Mouse (Mus musculus) forebrain, embryonic 16.5 days (tissue): ENCODE measurements at regions not wholly inside any gene's neighbourhood (a gene's known extent, or its start where the extent isn't known, plus 50 kb on each side); places are given as distances from the start of the nearest gene placed in this dataset.

Experiments
- ATAC-seq: fragments of 200-750 bp; cut with Nextera tagmentation; 2 replicates; pipeline ENCODE4 v1.8.0; 2017; ENCODE audit warnings: mild to moderate bottlenecking, moderate library complexity
- H3K27ac ChIP-seq: fragments of 300-500 bp; sonication (generic); 2 replicates; pipeline ENCODE4 v1.5.1; 2014; ENCODE audit warnings: low read length, control low read depth
- H3K27me3 ChIP-seq: fragments of 300-500 bp; sonication (generic); replicated peaks from 2 replicates; pipeline ENCODE4 v1.6.1; 2014; ENCODE audit warnings: low read length; ENCODE audit not compliant: control insufficient read depth, insufficient read depth
- H3K36me3 ChIP-seq: fragments of 300-500 bp; sonication (generic); 2 replicates; pipeline ENCODE4 v1.6.1; 2014; ENCODE audit not compliant: control insufficient read depth, insufficient read depth
- H3K4me1 ChIP-seq: fragments of 300-500 bp; sonication (generic); replicated peaks from 2 replicates; pipeline ENCODE4 v1.6.1; 2014; ENCODE audit warnings: low read length; ENCODE audit not compliant: control insufficient read depth, insufficient read depth
- H3K4me2 ChIP-seq: fragments of 300-500 bp; sonication (generic); 2 replicates; pipeline ENCODE4 v1.6.1; 2014; ENCODE audit warnings: mild to moderate bottlenecking, low read length, control low read depth
- H3K4me3 ChIP-seq: fragments of 300-500 bp; sonication (generic); replicated peaks from 2 replicates; pipeline ENCODE4 v1.5.1; 2014; ENCODE audit warnings: mild to moderate bottlenecking, low read length, control low read depth
- H3K9ac ChIP-seq: fragments of 300-500 bp; sonication (generic); replicated peaks from 2 replicates; pipeline ENCODE4 v1.6.1; 2014; ENCODE audit warnings: low read depth, low read length, control low read depth
- H3K9me3 ChIP-seq: fragments of 300-500 bp; sonication (generic); 2 replicates; pipeline ENCODE4 v1.6.1; 2016; ENCODE audit warnings: low read length; ENCODE audit not compliant: control insufficient read depth
- WGBS: fragments of 180-500 bp; shearing (Covaris S2); extraction: QIAGEN DNeasy Blood & Tissue Kit; methylation state at CpG from one replicate; pipeline ENCODE4 v1.1.7; 2014; 5-methylcytosine and 5-hydroxymethylcytosine counted together

DNA sequence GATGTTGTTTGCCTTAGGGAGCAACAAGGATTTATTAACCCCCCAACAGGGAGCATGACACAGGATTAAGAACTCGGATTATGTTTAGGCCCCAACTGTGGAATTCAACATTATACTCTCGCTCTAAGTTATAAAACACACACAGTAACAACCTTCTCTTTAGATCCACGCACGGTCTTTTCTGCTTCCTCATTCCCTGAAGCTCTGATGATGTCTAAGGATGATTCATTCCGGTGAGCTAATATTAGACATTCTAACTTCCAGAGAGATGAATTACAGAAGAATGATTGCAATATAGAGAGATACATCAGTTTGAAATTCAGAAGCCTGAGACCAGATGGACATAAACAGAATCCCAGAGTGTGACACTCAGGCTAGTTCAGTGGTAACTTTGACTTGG, 245.0 kb downstream of the Enc1 start:
- no peak overlapping the region for H3K4me2 ChIP-seq
- 0 out of 2 replicates have a peak, but pooled peaks cover 9% of the 10 kb centered on the region for H3K4me1 ChIP-seq
- no peak overlapping the region for H3K27ac ChIP-seq
- H3K9me3 ChIP-seq = no peaks in the 10 kb centered on the region; the same call in 1 of the 2 replicates
- no peak overlapping the region for H3K9ac ChIP-seq
- H3K4me3 ChIP-seq = no peak overlapping the region
- no peaks in the 10 kb centered on the region for H3K36me3 ChIP-seq
- ATAC-seq = no peak
- 84% methylated on average over 5 of the region's 5 CpGs for WGBS
- no peaks in the 10 kb centered on the region for H3K27me3 ChIP-seq

DNA sequence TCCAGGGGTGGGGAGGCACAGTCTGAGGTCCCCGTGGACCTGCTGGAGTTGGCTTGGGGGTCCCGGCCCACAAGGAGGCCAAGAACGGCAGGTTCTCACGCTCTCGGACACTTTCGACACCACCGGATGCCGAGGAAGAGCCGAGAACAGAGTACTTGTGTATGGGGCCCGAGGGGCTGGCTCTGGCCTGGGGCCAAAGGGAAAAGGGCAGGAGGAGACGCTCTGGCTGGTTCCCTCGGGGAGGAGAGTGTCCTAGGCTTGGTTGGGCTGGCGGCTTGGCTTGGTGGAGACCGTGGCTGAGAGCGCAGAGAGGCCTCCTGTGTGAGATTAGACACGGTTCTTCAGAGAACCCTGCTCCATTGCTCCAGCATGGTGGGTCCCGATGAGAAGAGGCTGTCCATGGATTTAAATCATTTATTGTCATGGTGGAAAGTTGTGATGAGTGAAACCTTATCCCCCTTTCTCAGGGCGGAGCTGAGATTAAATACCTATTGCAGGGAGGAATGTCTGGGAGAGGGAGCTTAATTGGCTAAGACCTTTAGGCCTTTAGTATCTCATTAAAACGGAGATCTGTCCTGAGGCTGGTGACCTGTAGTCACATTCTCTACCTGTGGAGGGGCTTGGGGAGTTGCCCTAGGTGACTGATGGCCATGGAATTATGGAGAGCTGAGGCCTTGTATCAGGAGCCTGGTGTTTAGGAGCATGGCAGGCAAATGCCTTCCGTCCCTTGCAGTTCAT, 244.1 kb downstream of the Enc1 start:
- ATAC-seq = no peak
- 87% methylated on average over 20 of the region's 20 CpGs for WGBS
- H3K36me3 ChIP-seq = no peaks in the 10 kb centered on the region
- no peak overlapping the region for H3K4me3 ChIP-seq
- H3K4me1 ChIP-seq = 0 out of 2 replicates have a peak, but pooled peaks cover 9% of the 10 kb centered on the region
- no peaks in the 10 kb centered on the region for H3K27me3 ChIP-seq
- no peaks in the 10 kb centered on the region; the same call in 1 of the 2 replicates for H3K9me3 ChIP-seq
- no peak overlapping the region for H3K9ac ChIP-seq
- no peak overlapping the region for H3K4me2 ChIP-seq
- no peak overlapping the region for H3K27ac ChIP-seq

DNA sequence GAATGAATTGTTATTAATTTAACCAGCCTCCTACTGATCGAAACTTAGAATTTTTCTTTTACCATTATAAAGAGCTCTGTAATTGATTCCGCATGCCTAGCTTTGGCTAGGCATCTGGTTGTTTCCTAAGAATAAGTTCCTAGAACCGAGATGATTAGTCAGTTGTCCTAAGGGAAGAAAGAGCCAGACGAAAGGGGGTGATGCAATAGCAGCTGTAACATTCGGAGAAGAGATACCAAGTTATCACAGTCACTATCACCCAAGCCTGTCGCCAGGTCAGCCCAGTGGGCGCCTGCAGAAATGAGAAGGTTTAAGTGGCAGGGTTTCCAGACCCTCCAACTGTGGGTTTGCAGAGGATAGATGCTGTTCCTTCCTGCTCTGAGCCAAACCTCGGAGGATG, 242.8 kb downstream of the Enc1 start:
- Histone ChIP-seq H3K4me2 (no peak overlapping the region), H3K4me1 (0 out of 2 replicates have a peak, but pooled peaks cover 9% of the 10 kb centered on the region)

DNA sequence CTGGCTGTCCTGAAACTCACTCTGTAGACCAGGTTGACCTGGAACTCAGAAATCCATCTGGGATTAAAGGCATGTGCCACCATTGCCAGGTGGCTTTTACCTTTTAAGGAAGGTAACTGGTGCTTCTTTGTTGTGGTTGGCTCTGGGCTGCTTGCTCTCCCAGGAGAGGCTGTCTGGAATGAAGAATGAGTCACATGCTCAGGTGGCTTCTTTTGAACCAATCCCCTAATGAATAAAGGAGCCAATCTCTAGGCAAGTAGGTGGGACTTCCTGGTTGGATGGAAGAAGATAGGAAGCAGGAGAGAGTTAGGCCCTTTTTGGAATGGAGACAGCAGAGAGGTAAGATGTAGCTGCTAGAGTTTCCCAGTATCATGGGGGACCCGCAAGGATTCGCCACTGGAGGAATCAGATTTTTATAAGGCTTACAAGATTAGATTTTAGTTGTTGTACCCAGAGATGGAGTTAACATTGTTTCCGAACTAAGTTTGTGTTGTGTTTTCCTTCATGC, 241.6 kb downstream of the Enc1 start:
- no peak for ATAC-seq
- H3K27ac ChIP-seq = no peak overlapping the region
- no peak overlapping the region for H3K4me3 ChIP-seq
- no peaks in the 10 kb centered on the region for H3K36me3 ChIP-seq
- no peak overlapping the region for H3K9ac ChIP-seq
- H3K27me3 ChIP-seq = no peaks in the 10 kb centered on the region
- WGBS = 98% methylated on average over 3 of the region's 3 CpGs
- H3K4me2 ChIP-seq = no peak overlapping the region
- H3K9me3 ChIP-seq = no peaks in the 10 kb centered on the region; the same call in 1 of the 2 replicates
- H3K4me1 ChIP-seq = no peaks in the 10 kb centered on the region

More for the DNA sequence above, 242.8 kb downstream of the Enc1 start:
- H3K4me3 ChIP-seq = no peak overlapping the region
- no peaks in the 10 kb centered on the region for H3K36me3 ChIP-seq
- WGBS = 76% methylated on average over 8 of the region's 8 CpGs
- no peaks in the 10 kb centered on the region; the same call in 1 of the 2 replicates for H3K9me3 ChIP-seq
- no peaks in the 10 kb centered on the region for H3K27me3 ChIP-seq
- H3K27ac ChIP-seq = no peak overlapping the region
- no peak for ATAC-seq
- H3K9ac ChIP-seq = no peak overlapping the region

DNA sequence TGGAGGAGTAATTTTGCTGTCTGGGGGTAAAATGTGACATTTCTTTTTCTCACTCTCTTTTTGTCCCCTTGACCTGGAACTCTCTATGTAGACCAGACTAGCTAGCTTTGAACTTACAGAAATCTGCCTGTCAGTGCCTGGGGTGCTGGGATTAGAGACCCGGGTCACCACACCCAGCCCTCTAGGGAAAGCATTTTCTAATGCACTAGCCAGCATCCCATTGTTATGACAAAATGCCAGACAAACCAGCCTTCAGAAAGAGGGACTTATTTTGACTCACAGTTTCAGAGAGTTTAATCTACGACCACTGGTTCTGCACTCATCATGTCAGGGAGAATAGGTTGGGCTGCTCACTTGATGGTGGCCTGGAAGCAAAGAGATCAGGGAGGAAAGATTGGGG, 240.4 kb downstream of the Enc1 start:
- H3K4me3 ChIP-seq = no peak overlapping the region
- no peaks in the 10 kb centered on the region for H3K4me1 ChIP-seq
- H3K4me2 ChIP-seq = no peak overlapping the region
- no peaks in the 10 kb centered on the region; the same call in 1 of the 2 replicates for H3K9me3 ChIP-seq
- WGBS = 91% methylated on average over 2 of the region's 2 CpGs
- H3K36me3 ChIP-seq = no peaks in the 10 kb centered on the region
- H3K27me3 ChIP-seq = no peaks in the 10 kb centered on the region
- H3K27ac ChIP-seq = no peak overlapping the region
- H3K9ac ChIP-seq = no peak overlapping the region
- no peak for ATAC-seq

DNA sequence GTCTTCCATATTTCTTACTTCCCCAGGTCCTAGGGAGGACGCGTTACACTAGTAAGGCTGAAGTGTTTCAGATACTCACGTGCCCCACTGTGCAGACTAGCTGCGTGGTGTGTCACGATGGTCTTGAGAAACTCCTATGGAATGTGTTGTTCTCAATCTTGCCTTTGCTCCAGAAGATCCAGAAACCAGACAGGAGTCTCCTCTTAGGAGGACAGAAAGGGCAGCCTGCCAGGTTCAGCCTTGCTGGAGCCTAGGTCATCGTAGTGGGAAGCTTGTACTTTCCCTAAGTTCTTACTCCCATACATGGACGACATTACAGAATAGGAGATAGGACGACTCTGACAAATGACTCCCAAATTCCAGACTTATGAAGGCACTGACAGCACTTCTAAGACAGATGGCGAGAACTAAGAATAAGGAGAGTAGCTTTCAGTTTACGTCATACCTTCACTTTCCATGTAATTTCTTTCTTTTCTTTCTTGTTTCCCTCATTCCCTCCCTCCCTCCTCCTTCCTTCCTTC, 238.2 kb downstream of the Enc1 start:
- 95% methylated on average over 10 of the region's 10 CpGs for WGBS
- H3K27ac ChIP-seq = no peak overlapping the region
- ATAC-seq = no peak

DNA sequence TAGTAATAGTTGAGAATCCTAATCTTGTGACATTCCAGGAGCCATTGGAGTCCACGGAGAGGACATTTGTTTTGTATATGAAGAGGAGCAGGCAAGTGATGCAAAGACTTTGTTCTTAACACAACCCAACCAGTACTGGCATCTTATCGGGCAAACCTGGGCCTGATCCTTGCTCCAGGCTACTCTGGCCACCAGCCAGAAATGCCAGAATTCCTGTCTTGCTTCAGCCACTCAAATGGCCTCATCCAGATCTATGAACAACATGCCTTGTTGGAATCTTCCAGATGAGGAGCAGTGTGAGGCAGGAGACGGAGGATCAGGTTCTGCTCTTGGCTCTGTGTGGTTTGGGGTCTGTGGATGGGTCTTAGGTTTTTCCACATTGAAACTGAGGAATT, 233.1 kb downstream of the Enc1 start:
- Histone ChIP-seq H3K4me1 (peaks cover 5% of the 10 kb centered on the region), H3K9ac (no peak overlapping the region), H3K4me2 (no peak overlapping the region), H3K4me3 (no peak overlapping the region), H3K27ac (no peak overlapping the region), H3K9me3 (no peaks in the 10 kb centered on the region), H3K36me3 (no peaks in the 10 kb centered on the region), H3K27me3 (no peaks in the 10 kb centered on the region)
- ATAC-seq = no peak
- 80% methylated on average over 3 of the region's 3 CpGs for WGBS

More for the DNA sequence above, 238.2 kb downstream of the Enc1 start:
- Histone ChIP-seq H3K9me3 (no peaks in the 10 kb centered on the region; the same call in 1 of the 2 replicates), H3K4me3 (no peak overlapping the region), H3K27me3 (no peaks in the 10 kb centered on the region), H3K36me3 (no peaks in the 10 kb centered on the region), H3K4me2 (no peak overlapping the region), H3K9ac (no peak overlapping the region), H3K4me1 (no peaks in the 10 kb centered on the region)

DNA sequence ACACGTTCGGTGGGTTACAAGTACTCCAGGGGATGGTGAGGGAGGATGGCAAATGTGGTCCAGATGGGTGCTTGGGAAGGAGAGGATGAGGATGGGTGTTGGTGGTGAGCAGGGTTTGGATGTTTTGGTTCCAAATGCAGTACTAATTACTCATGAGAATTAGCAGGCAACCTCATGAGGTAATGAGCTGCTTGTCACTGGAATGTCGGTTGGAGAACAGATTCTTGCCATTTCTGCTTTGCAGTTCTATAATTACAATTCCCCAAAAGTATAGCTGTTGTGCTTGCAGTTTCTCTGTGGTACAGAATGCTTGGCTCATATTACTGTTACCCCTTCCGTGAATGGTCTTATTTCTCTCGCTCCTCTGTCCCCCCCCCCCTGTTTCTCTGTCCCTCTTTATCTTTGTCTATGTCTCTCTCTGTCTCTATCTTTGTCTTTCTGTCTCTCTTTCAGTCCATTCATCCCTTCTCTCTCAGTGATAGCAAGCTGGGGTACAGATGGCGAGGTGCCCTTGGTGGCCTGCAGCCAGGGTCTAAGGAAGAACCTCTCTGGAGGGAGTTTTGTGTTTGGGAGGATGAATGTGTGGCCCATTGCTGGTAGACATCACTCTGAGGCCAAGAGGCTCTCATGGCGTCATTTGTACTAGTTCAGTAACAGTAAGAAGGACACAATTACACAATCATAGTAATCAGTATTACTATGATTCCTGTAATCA, 232.5 kb downstream of the Enc1 start:
- no peak for ATAC-seq
- H3K9ac ChIP-seq = no peak overlapping the region
- no peaks in the 10 kb centered on the region for H3K27me3 ChIP-seq
- no peaks in the 10 kb centered on the region for H3K9me3 ChIP-seq
- no peaks in the 10 kb centered on the region for H3K36me3 ChIP-seq
- no peak overlapping the region for H3K4me3 ChIP-seq
- no peak overlapping the region for H3K4me2 ChIP-seq
- WGBS = 81% methylated on average over 7 of the region's 7 CpGs
- no peak overlapping the region for H3K27ac ChIP-seq
- H3K4me1 ChIP-seq = peaks cover 9% of the 10 kb centered on the region

DNA sequence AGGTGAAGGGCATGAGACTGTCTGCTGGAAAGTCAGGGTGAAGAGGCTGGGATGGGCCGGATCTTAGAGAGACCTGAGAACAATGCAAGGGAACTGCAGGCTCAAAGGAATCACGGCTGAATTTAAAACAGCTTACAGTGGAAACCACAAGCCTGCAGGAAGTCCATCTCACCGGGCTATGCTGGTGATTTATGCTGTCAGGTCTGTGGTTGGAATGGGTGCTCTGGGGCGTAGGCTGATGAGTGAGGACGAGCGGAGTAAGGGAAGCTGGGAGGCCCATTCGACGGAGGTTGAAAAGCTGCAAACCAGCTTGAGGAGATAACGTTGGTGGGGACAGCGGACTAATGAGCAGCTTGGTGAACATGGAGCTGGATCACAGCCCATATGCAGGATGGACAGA, 229.1 kb downstream of the Enc1 start:
- WGBS = 73% methylated on average over 10 of the region's 10 CpGs
- Histone ChIP-seq H3K4me1 (peaks cover 9% of the 10 kb centered on the region), H3K27ac (no peak overlapping the region), H3K9ac (no peak overlapping the region), H3K27me3 (no peaks in the 10 kb centered on the region), H3K36me3 (no peaks in the 10 kb centered on the region), H3K9me3 (peaks cover 5% of the 10 kb centered on the region; the same call in 1 of the 2 replicates), H3K4me3 (no peak overlapping the region), H3K4me2 (no peak overlapping the region)
- ATAC-seq = no peak
